Mouse (Mus musculus): ENCODE measurements at regions not wholly inside any gene's neighbourhood (a gene's known extent, or its start where the extent isn't known, plus 50 kb on each side); places are given as distances from the start of the nearest gene placed in this dataset.

GRCm38 (mm10) chr7:37208305-37208704 is 510.4 kb downstream of the Tshz3 start:
- no peak for ATAC-seq (replicated peaks; ENCODE audit: poor library complexity, severe bottlenecking)

GRCm38 (mm10) chr7:37213751-37214181 is 515.8 kb downstream of the Tshz3 start:
- ATAC-seq (replicated peaks; ENCODE audit: poor library complexity, severe bottlenecking): no peak

GRCm38 (mm10) chr7:37215498-37215897 is 517.6 kb downstream of the Tshz3 start:
- no peak for ATAC-seq (replicated peaks; ENCODE audit: poor library complexity, severe bottlenecking)

GRCm38 (mm10) chr7:37220476-37220875 is 522.6 kb downstream of the Tshz3 start:
- no peak for ATAC-seq (replicated peaks; ENCODE audit: poor library complexity, severe bottlenecking)

- no peak for ATAC-seq (replicated peaks; ENCODE audit: poor library complexity, severe bottlenecking)
These were observed 528.5 kb downstream of the Tshz3 start for GRCm38 (mm10) chr7:37226423-37226822.

- no peak for ATAC-seq (replicated peaks; ENCODE audit: poor library complexity, severe bottlenecking)
These were observed 532.9 kb downstream of the Tshz3 start for GRCm38 (mm10) chr7:37230641-37231347.

GRCm38 (mm10) chr7:37240832-37241231 is 532.6 kb downstream of the Zfp536 start:
- no peak for ATAC-seq (replicated peaks; ENCODE audit: poor library complexity, severe bottlenecking)

- no peak for ATAC-seq (replicated peaks; ENCODE audit: poor library complexity, severe bottlenecking)
These were observed 531.7 kb downstream of the Zfp536 start for GRCm38 (mm10) chr7:37241781-37242180.

GRCm38 (mm10) chr7:37242476-37242875 is 531.0 kb downstream of the Zfp536 start:
- ATAC-seq (replicated peaks; ENCODE audit: poor library complexity, severe bottlenecking): no peak

GRCm38 (mm10) chr7:37246156-37246555 is 527.3 kb downstream of the Zfp536 start:
- no peak for ATAC-seq (replicated peaks; ENCODE audit: poor library complexity, severe bottlenecking)

GRCm38 (mm10) chr7:37254431-37254830 is 519.0 kb downstream of the Zfp536 start:
- no peak for ATAC-seq (replicated peaks; ENCODE audit: poor library complexity, severe bottlenecking)

- no peak for ATAC-seq (replicated peaks; ENCODE audit: poor library complexity, severe bottlenecking)
These were observed 517.6 kb downstream of the Zfp536 start for GRCm38 (mm10) chr7:37255840-37256239.

- ATAC-seq (replicated peaks; ENCODE audit: poor library complexity, severe bottlenecking): no peak
These were observed 514.1 kb downstream of the Zfp536 start for GRCm38 (mm10) chr7:37259293-37259692.

GRCm38 (mm10) chr7:37262846-37263245 is 510.6 kb downstream of the Zfp536 start:
- no peak for ATAC-seq (replicated peaks; ENCODE audit: poor library complexity, severe bottlenecking)

GRCm38 (mm10) chr7:37267404-37267803 is 506.0 kb downstream of the Zfp536 start:
- ATAC-seq (replicated peaks; ENCODE audit: poor library complexity, severe bottlenecking): no peak

GRCm38 (mm10) chr7:37270841-37271240 is 502.6 kb downstream of the Zfp536 start:
- ATAC-seq (replicated peaks; ENCODE audit: poor library complexity, severe bottlenecking): no peak

- no peak for ATAC-seq (replicated peaks; ENCODE audit: poor library complexity, severe bottlenecking)
These were observed 483.4 kb downstream of the Zfp536 start for GRCm38 (mm10) chr7:37290018-37290417.

GRCm38 (mm10) chr7:37290493-37291045 is 482.9 kb downstream of the Zfp536 start:
- ATAC-seq (replicated peaks; ENCODE audit: poor library complexity, severe bottlenecking): no peak

- no peak for ATAC-seq (replicated peaks; ENCODE audit: poor library complexity, severe bottlenecking)
These were observed 481.7 kb downstream of the Zfp536 start for GRCm38 (mm10) chr7:37291726-37292125.

- no peak for ATAC-seq (replicated peaks; ENCODE audit: poor library complexity, severe bottlenecking)
These were observed 480.9 kb downstream of the Zfp536 start for GRCm38 (mm10) chr7:37292554-37292953.

- ATAC-seq (replicated peaks; ENCODE audit: poor library complexity, severe bottlenecking): no peak
These were observed 474.6 kb downstream of the Zfp536 start for GRCm38 (mm10) chr7:37298888-37299287.

- no peak for ATAC-seq (replicated peaks; ENCODE audit: poor library complexity, severe bottlenecking)
These were observed 468.0 kb downstream of the Zfp536 start for GRCm38 (mm10) chr7:37305463-37305862.
